Mouse (Mus musculus): Measurements from ENCODE around the gene P2ry6. TPM values are rescaled to one million over a fixed set of nuclear protein-coding genes. Genes with fewer than 3 reads are reported as not detected.

The P2ry6 gene
- polyA plus RNA-seq, 1 experiment = not detected

- Histone ChIP-seq H3K36me3 (ENCODE audit: control insufficient read depth, insufficient read depth, low read length, poor library complexity, severe bottlenecking) (no peaks in the 10 kb centered on the region), H3K4me1 (ENCODE audit: control insufficient read depth, insufficient read depth, low read length) (no peaks in the 10 kb centered on the region), H3K27ac (ENCODE audit: insufficient read depth, low read length) (no peak overlapping the region), H3K27me3 (ENCODE audit: control insufficient read depth, insufficient read depth, low read length, poor library complexity, severe bottlenecking) (no peaks in the 10 kb centered on the region), H3K9ac (ENCODE audit: low read depth, poor library complexity, severe bottlenecking) (no peak overlapping the region), H3K4me3 (ENCODE audit: low read depth, low read length) (no peak overlapping the region), H3K9me3 (replicated peaks; ENCODE audit: control insufficient read depth, insufficient read depth, low read length, poor library complexity, severe bottlenecking) (no peaks in the 10 kb centered on the region)
- no peak for TF ChIP-seq CTCF (IDR thresholded peaks at IDR 0.05; ENCODE audit: low read depth, low read length)
- no peak for TF ChIP-seq POLR2A (IDR thresholded peaks at IDR 0.05; ENCODE audit: insufficient read depth, low read length)
- no peak for TF ChIP-seq EP300 (IDR thresholded peaks at IDR 0.05; ENCODE audit: insufficient read depth, low read depth, low read length)
Observed at GRCm38 (mm10) chr7:100993166-100993565, 18.7 kb upstream of the P2ry6 start.

GRCm38 (mm10) chr7:100991972-100992371, 17.5 kb upstream of the P2ry6 start:
- no peak overlapping the region for H3K27ac ChIP-seq (ENCODE audit: insufficient read depth, low read length)
- H3K36me3 ChIP-seq (ENCODE audit: control insufficient read depth, insufficient read depth, low read length, poor library complexity, severe bottlenecking) = no peaks in the 10 kb centered on the region
- no peak overlapping the region for H3K9ac ChIP-seq (ENCODE audit: low read depth, poor library complexity, severe bottlenecking)
- H3K27me3 ChIP-seq (ENCODE audit: control insufficient read depth, insufficient read depth, low read length, poor library complexity, severe bottlenecking) = no peaks in the 10 kb centered on the region
- H3K9me3 ChIP-seq (replicated peaks; ENCODE audit: control insufficient read depth, insufficient read depth, low read length, poor library complexity, severe bottlenecking) = no peaks in the 10 kb centered on the region
- TF ChIP-seq POLR2A (IDR thresholded peaks at IDR 0.05; ENCODE audit: insufficient read depth, low read length) (no peak), CTCF (IDR thresholded peaks at IDR 0.05; ENCODE audit: low read depth, low read length) (no peak), EP300 (IDR thresholded peaks at IDR 0.05; ENCODE audit: insufficient read depth, low read depth, low read length) (no peak)
- no peak overlapping the region for H3K4me3 ChIP-seq (ENCODE audit: low read depth, low read length)
- H3K4me1 ChIP-seq (ENCODE audit: control insufficient read depth, insufficient read depth, low read length) = no peaks in the 10 kb centered on the region

GRCm38 (mm10) chr7:100990636-100991311, 16.3 kb upstream of the P2ry6 start:
- Histone ChIP-seq H3K4me3 (ENCODE audit: low read depth, low read length) (no peak overlapping the region), H3K9me3 (replicated peaks; ENCODE audit: control insufficient read depth, insufficient read depth, low read length, poor library complexity, severe bottlenecking) (no peaks in the 10 kb centered on the region), H3K36me3 (ENCODE audit: control insufficient read depth, insufficient read depth, low read length, poor library complexity, severe bottlenecking) (no peaks in the 10 kb centered on the region), H3K27ac (ENCODE audit: insufficient read depth, low read length) (no peak overlapping the region), H3K27me3 (ENCODE audit: control insufficient read depth, insufficient read depth, low read length, poor library complexity, severe bottlenecking) (no peaks in the 10 kb centered on the region), H3K9ac (ENCODE audit: low read depth, poor library complexity, severe bottlenecking) (no peak overlapping the region), H3K4me1 (ENCODE audit: control insufficient read depth, insufficient read depth, low read length) (no peaks in the 10 kb centered on the region)
- no peak for TF ChIP-seq EP300 (IDR thresholded peaks at IDR 0.05; ENCODE audit: insufficient read depth, low read depth, low read length)
- no peak for TF ChIP-seq POLR2A (IDR thresholded peaks at IDR 0.05; ENCODE audit: insufficient read depth, low read length)
- TF ChIP-seq CTCF (IDR thresholded peaks at IDR 0.05; ENCODE audit: low read depth, low read length) = no peak

GRCm38 (mm10) chr7:100988092-100988491, 13.6 kb upstream of the P2ry6 start:
- no peaks in the 10 kb centered on the region for H3K27me3 ChIP-seq (ENCODE audit: control insufficient read depth, insufficient read depth, low read length, poor library complexity, severe bottlenecking)
- H3K27ac ChIP-seq (ENCODE audit: insufficient read depth, low read length) = no peak overlapping the region
- H3K9ac ChIP-seq (ENCODE audit: low read depth, poor library complexity, severe bottlenecking) = no peak overlapping the region
- no peaks in the 10 kb centered on the region for H3K36me3 ChIP-seq (ENCODE audit: control insufficient read depth, insufficient read depth, low read length, poor library complexity, severe bottlenecking)
- peaks cover 3% of the 10 kb centered on the region for H3K4me1 ChIP-seq (ENCODE audit: control insufficient read depth, insufficient read depth, low read length)
- H3K4me3 ChIP-seq (ENCODE audit: low read depth, low read length) = no peak overlapping the region
- TF ChIP-seq CTCF (IDR thresholded peaks at IDR 0.05; ENCODE audit: low read depth, low read length) = peak; percentile 58
- TF ChIP-seq POLR2A (IDR thresholded peaks at IDR 0.05; ENCODE audit: insufficient read depth, low read length) = no peak
- no peaks in the 10 kb centered on the region for H3K9me3 ChIP-seq (replicated peaks; ENCODE audit: control insufficient read depth, insufficient read depth, low read length, poor library complexity, severe bottlenecking)

GRCm38 (mm10) chr7:100984452-100985395, 10.3 kb upstream of the P2ry6 start:
- TF ChIP-seq EP300 (IDR thresholded peaks at IDR 0.05; ENCODE audit: insufficient read depth, low read depth, low read length) (0 out of 2 replicates have a peak, but pooled peaks have one; percentile 15), POLR2A (IDR thresholded peaks at IDR 0.05; ENCODE audit: insufficient read depth, low read length) (peak; percentile 63), CTCF (IDR thresholded peaks at IDR 0.05; ENCODE audit: low read depth, low read length) (no peak)
- H3K27me3 ChIP-seq (ENCODE audit: control insufficient read depth, insufficient read depth, low read length, poor library complexity, severe bottlenecking) = no peaks in the 10 kb centered on the region
- peak overlapping the region; percentile 31 for H3K27ac ChIP-seq (ENCODE audit: insufficient read depth, low read length)
- no peaks in the 10 kb centered on the region for H3K36me3 ChIP-seq (ENCODE audit: control insufficient read depth, insufficient read depth, low read length, poor library complexity, severe bottlenecking)
- no peak overlapping the region for H3K4me3 ChIP-seq (ENCODE audit: low read depth, low read length)
- H3K9ac ChIP-seq (ENCODE audit: low read depth, poor library complexity, severe bottlenecking) = no peak overlapping the region
- H3K4me1 ChIP-seq (ENCODE audit: control insufficient read depth, insufficient read depth, low read length) = peaks cover 3% of the 10 kb centered on the region
- no peaks in the 10 kb centered on the region for H3K9me3 ChIP-seq (replicated peaks; ENCODE audit: control insufficient read depth, insufficient read depth, low read length, poor library complexity, severe bottlenecking)

GRCm38 (mm10) chr7:100979175-100979574, 4.7 kb upstream of the P2ry6 start:
- no peaks in the 10 kb centered on the region for H3K27me3 ChIP-seq (ENCODE audit: control insufficient read depth, insufficient read depth, low read length, poor library complexity, severe bottlenecking)
- no peaks in the 10 kb centered on the region for H3K9me3 ChIP-seq (replicated peaks; ENCODE audit: control insufficient read depth, insufficient read depth, low read length, poor library complexity, severe bottlenecking)
- no peak overlapping the region for H3K27ac ChIP-seq (ENCODE audit: insufficient read depth, low read length)
- H3K36me3 ChIP-seq (ENCODE audit: control insufficient read depth, insufficient read depth, low read length, poor library complexity, severe bottlenecking) = no peaks in the 10 kb centered on the region
- TF ChIP-seq CTCF (IDR thresholded peaks at IDR 0.05; ENCODE audit: low read depth, low read length) (no peak), EP300 (IDR thresholded peaks at IDR 0.05; ENCODE audit: insufficient read depth, low read depth, low read length) (no peak), POLR2A (IDR thresholded peaks at IDR 0.05; ENCODE audit: insufficient read depth, low read length) (no peak)
- peaks cover under 1% of the 10 kb centered on the region for H3K4me1 ChIP-seq (ENCODE audit: control insufficient read depth, insufficient read depth, low read length)
- no peak overlapping the region for H3K4me3 ChIP-seq (ENCODE audit: low read depth, low read length)
- no peak overlapping the region for H3K9ac ChIP-seq (ENCODE audit: low read depth, poor library complexity, severe bottlenecking)
